Comparison of ENCODE assay signal across 1 mouse cellular context in the genomic region with DNA sequence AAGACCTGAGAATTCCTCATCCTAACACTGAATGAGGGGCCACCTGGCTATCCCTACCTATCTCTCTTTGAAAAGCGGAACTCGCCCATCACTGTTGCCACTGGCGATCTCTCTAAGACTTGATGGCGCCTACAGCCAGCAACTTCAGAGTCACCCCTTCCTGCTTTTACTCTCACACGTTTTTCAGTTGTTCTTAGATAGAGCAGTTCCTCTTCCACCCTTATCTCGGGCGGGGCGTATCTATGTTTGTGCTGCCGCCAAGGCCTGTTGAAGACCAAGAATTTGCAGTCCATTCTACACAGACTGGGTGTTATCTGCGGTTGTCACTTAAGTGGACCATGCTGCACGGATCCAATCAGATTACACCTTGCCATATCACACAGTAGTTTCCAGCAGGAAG.
TF ChIP-seq lines count a peak whose summit lies in the region.

No protein-coding gene starts in this region.

TF ChIP-seq in MEL, 35 proteins besides CTCF, POLR2A, EP300 and RAD21 (continued from another document):
- peak; percentile 36 for TF ChIP-seq TBP (IDR thresholded peaks at IDR 0.05; ENCODE audit: low read depth, low read length)
- no peak for TF ChIP-seq POLR2AphosphoS2 (IDR thresholded peaks at IDR 0.05; ENCODE audit: low read length)
- TF ChIP-seq MAZ (IDR thresholded peaks at IDR 0.05; ENCODE audit: low read depth, low read length): peak; percentile 71; the same call in 1 of the 2 replicates
- peak; percentile 76 for TF ChIP-seq TCF12 (IDR thresholded peaks at IDR 0.05; ENCODE audit: low read depth, low read length)
- peak; percentile 79 for TF ChIP-seq SIN3A (IDR thresholded peaks at IDR 0.05; ENCODE audit: low read length)
- no peak for TF ChIP-seq USF1 (IDR thresholded peaks at IDR 0.05; ENCODE audit: low read depth, low read length)
- TF ChIP-seq MXI1 (IDR thresholded peaks at IDR 0.05; ENCODE audit: low read depth, low read length): peak; percentile 71; the same call in 1 of the 2 replicates
- no peak for TF ChIP-seq ZC3H11A (IDR thresholded peaks at IDR 0.05; ENCODE audit: low read depth, low read length)
- TF ChIP-seq E2F4 (IDR thresholded peaks at IDR 0.05; ENCODE audit: borderline replicate concordance, low read depth, low read length): peak; percentile 62; the same call in 1 of the 2 replicates
- TF ChIP-seq GATA1 (IDR thresholded peaks at IDR 0.05; ENCODE audit: low read depth, low read length): peak; percentile 98
- TF ChIP-seq NELFE (IDR thresholded peaks at IDR 0.05; ENCODE audit: low read depth, low read length): 0 out of 2 replicates have a peak, but pooled peaks have one; percentile 19
- TF ChIP-seq ZMIZ1 (IDR thresholded peaks at IDR 0.05; ENCODE audit: low read depth, low read length): no peak
- TF ChIP-seq CHD1 (IDR thresholded peaks at IDR 0.05; ENCODE audit: low read depth, low read length): peak; percentile 52; the same call in 1 of the 2 replicates
- peak; percentile 50; the same call in 1 of the 2 replicates for TF ChIP-seq JUND (IDR thresholded peaks at IDR 0.05; ENCODE audit: low read depth, low read length)
- TF ChIP-seq CHD2 (IDR thresholded peaks at IDR 0.05; ENCODE audit: low read length): no peak; the same call in 1 of the 2 replicates
- TF ChIP-seq UBTF (IDR thresholded peaks at IDR 0.05; ENCODE audit: borderline replicate concordance, insufficient read depth, low read depth, low read length): no peak
- TF ChIP-seq RCOR1 (IDR thresholded peaks at IDR 0.05; ENCODE audit: low read depth, low read length): peak; percentile 85
- no peak; the same call in 1 of the 2 replicates for TF ChIP-seq MAFK (IDR thresholded peaks at IDR 0.05; ENCODE audit: borderline replicate concordance, low read depth, low read length)
